Mouse (Mus musculus): ENCODE data around the gene Fzr1.

Fzr1 gene

GRCm38 (mm10) chr10:81377793-81378552 is at the start of gene Fzr1:
TSS of gene Fzr1 (minus strand) at chr10:81378516.
- in situ Hi-C loops (cut with MboI): no loop called here

- in situ Hi-C loops (cut with MboI): no loop called here
Observed at GRCm38 (mm10) chr10:81427804-81428506, 49.6 kb upstream of the Fzr1 start.

- in situ Hi-C loops (cut with MboI): no loop called here
Observed at GRCm38 (mm10) chr10:81427327-81427726, 49.0 kb upstream of the Fzr1 start.

DNA sequence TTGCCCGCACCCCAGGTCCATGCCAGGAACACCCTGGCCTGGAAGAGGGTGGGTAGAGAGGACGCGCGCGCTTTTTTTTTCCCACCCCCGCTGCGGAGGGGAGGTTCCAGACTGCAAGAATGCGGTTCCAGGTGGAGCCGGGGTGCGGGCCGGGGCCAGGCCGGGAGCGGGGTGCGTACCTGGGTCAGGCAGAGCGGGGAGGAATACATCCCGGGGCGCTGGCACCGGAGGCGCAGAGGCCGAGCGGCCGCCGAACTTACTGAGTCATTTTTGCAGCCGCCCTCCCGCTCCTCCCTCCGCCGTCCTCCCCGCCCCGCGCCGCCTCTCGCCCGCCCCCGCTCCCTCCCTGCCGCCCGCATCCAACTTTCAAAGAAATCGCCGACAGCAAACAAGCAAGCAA is 48.6 kb upstream of the Fzr1 start:
- in situ Hi-C loops (cut with MboI): no loop called here

GRCm38 (mm10) chr10:81426081-81426671 is 47.9 kb upstream of the Fzr1 start:
- in situ Hi-C loops (cut with MboI): no loop called here

GRCm38 (mm10) chr10:81425236-81425850 is 47.0 kb upstream of the Fzr1 start:
- in situ Hi-C loops (cut with MboI): no loop called here

GRCm38 (mm10) chr10:81424246-81425051 is 46.1 kb upstream of the Fzr1 start:
- in situ Hi-C loops (cut with MboI): no loop called here

GRCm38 (mm10) chr10:81423476-81424245 is 45.3 kb upstream of the Fzr1 start:
- in situ Hi-C loops (cut with MboI): no loop called here

DNA sequence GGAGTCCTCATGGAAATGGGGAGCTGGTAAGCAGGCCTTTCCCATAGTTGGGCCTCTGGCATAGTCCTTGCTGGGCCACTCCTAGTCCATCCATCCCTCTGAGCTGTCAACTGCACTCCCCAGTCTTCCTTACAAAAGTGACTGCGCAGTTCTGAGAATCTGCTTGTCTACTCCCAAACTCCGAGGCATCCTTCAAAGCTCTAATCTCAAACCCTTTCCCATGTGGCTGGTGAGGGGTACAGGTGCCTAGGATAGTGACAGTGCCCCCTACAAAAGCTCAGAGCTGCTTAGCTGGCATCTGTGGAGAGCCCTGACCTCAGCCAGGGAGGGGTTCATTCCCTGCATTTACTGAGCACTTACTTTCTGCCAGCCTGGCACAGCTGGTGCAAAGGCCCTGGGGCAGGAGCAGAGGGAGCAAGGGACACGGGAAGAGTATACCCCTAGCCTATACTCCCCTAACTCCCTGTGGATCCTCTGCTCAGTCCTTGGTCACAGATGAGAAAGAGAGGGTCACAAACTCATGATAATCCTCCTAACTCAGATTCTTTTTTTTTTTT is 44.4 kb upstream of the Fzr1 start:
- in situ Hi-C loops (cut with MboI): no loop called here

- in situ Hi-C loops (cut with MboI): no loop called here
Observed at GRCm38 (mm10) chr10:81422191-81422590, 43.9 kb upstream of the Fzr1 start.

GRCm38 (mm10) chr10:81421797-81422100 is 43.4 kb upstream of the Fzr1 start:
- in situ Hi-C loops (cut with MboI): no loop called here

DNA sequence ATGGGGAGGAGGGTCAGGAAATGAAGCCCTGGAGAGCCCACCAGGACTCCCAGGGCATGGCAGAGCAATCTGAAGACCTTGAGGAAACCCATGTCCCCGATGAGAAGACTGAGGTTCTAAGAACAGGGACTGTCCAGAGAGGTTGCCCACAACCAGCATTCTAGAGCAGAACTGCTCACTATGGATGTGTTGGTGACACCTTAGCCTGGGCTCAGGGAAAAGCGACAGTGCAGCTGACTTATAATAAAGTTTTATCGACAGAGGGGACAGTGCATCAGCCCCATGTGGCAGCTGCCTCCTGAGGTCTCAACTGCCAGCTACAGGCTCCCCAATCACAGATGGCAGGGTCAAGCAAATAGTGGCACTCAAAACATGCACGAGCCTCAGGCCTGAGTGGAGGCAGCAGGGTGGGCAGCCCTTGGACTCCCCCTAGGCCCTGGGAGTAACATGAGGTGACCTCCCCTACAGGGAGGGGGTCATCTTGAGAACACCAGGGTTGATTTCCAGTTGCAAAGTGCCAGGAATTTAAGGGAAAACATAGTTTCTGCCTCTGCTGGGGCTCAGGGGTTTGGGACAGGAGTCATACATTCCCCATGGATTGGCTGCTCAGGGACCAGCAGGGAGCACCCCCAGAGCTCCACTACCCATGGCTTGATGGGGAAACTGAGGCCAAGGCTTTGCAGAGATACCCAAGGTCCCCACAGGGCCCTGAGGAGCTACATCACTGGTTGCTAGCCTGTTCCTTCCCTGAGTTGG is 42.9 kb upstream of the Fzr1 start:
- in situ Hi-C loops (cut with MboI): no loop called here

- in situ Hi-C loops (cut with MboI): no loop called here
Observed at GRCm38 (mm10) chr10:81420191-81420767, 42.0 kb upstream of the Fzr1 start.

DNA sequence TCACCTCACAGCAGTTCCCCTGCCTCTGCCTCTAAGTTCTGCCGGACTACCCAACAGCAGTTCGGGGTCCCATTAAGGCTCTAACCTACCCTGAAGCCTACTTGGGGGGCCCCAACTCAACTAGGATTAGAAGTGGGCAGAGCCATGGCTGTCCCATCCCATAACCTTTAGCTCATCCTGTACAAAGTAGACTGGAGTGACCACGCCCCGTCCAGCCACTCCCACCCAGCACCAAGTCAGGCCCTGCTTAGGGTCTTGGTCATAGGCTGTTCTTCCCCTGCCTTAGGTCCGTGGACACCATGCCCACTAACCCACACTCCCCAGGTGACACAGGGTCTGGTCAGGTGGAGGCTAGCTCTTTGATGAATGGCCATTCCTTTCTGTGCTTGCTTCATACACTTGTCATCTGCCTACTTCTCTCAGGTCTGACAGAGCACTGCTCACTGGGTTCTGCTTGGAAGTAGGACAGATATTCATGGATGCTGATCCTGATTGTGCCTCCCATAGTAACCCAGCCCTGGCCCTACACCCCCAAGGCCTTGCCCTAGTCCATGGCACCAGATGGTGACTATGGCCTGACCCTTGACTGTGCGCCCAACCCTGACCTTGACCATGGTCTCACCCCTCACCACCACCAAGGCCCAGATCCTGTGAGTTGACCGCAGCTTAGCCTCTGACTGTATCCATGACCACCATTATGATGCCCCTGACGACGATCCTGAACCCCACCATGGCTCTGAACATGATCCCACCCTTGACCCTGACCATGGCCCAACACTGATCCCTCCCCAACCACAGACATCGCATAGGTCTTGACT is 41.0 kb upstream of the Fzr1 start:
- in situ Hi-C loops (cut with MboI): no loop called here

- in situ Hi-C loops (cut with MboI): no loop called here
Observed at GRCm38 (mm10) chr10:81418216-81419070, 40.1 kb upstream of the Fzr1 start.

DNA sequence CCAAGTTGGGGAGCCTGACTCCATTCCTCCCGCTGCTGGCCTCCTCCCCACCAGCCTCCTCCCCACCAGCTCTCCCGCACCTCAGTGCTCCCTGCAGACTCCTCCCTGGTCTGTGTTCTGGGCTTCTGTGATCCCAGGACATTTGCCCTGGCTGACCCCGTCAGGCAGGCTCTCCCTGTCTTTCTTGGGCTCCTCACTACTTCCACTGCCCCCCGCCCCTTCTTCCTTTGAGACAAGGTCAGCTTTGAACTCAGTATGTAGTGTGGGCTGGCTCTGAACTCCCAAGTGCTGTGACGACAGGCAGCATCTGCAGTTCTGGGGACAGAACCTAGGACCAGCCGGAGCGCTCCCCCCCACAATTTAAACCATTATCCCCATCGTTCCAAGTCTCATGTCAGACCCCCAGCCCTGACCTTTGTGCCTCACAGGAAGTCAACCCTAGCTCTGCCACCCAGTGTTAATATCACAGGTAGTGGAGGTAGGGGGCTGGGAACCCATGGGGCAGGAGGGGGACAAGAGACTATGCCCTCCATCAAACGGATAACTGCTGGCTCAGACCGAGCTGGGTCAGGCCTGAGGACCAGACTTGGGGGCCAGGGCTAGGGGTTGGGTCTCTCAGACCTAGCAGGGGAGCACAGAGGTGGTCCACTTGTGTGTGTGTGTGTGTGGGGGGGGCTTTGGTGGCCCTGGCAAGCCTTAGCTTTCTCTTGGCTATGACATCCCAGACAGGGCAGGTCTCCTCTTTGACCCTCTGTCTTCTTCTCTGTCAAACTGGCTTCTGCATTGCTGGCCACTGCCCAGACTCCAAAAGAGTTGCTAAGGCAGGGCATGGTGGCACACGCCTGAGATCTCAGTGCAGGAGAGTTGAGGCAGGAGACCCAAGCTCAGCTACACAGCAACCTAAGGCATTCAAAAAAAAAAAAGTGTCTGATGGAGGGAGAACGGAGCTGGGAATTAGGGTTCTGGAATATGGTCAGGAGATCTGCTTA is 39.2 kb upstream of the Fzr1 start:
- in situ Hi-C loops (cut with MboI): no loop called here
